Mouse (Mus musculus): ENCODE data around the gene Pgls. TPM values are rescaled to one million over a fixed set of nuclear protein-coding genes. Genes with fewer than 3 reads are reported as not detected.

The Pgls gene
- polyA plus RNA-seq, 2 experiments, result 45.6 to 104 TPM

DNA sequence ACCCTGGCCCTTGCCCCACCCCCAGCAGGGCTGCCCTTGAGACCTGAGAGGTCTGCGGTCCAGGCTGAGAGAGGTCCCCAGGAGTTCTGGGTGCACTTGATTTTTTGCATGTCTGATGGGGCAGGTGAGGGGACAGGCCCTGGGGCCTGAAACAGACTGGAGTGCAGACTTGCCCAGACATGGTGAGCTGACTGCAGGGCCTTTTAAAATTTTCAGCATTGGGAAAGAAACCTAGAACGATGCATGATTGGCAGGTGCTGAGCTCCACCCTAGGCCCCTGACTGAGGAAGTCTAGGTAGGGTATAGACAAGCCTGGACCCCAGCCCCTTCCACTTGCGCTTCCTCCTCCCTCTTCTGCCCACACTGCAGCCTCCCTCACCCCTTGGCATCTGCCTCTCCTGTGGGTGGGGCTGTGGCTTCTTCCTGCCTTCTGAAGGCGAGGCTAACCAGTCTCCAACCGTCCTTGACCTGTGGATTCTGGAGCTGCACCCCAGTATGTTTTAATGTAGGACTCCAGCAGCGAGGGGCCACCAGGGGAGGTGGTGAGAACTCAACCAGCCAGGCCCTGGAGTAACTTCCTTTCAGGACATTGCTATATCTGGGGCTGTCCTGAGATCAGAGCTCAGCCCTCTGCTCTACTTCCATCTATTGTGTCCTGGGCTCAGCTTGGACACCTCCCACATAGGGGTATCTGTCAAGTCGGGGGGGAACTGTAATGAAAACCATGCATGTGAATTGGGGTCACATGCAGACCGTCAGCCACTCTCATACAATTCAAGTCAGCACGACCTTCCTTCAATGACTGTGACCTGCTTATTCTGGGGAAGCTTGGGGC is 35.5 kb downstream of the Pgls start:
- peaks cover 19% of the 10 kb centered on the region for H3K36me3 ChIP-seq (replicated peaks; ENCODE audit: control insufficient read depth, insufficient read depth, low read depth)
- peaks cover under 1% of the 10 kb centered on the region for H3K9me3 ChIP-seq (ENCODE audit: control insufficient read depth, low read length)
- peaks cover 14% of the 10 kb centered on the region for H3K27me3 ChIP-seq (ENCODE audit: control insufficient read depth, insufficient read depth, low read length)
- H3K4me1 ChIP-seq (replicated peaks; ENCODE audit: control insufficient read depth in 2 of 2, insufficient read depth in 2 of 2, low read length in 1 of 2), result peaks cover 7 to 14% of the 10 kb centered on the region in 2 experiments
- TF ChIP-seq EP300 (IDR thresholded peaks at IDR 0.05; ENCODE audit: low read depth) (no peak), CTCF (IDR thresholded peaks at IDR 0.05; ENCODE audit: low read depth) (peak; percentile 11; the same call in 1 of the 2 replicates)
- ATAC-seq (ENCODE audit: insufficient read depth) (no peak), DNase-seq (ENCODE audit: low read depth in 3 of 3, low spot score in 3 of 3) (no peak)
- no peak overlapping the region for H3K4me2 ChIP-seq (ENCODE audit: low read depth)
- WGBS (ENCODE audit: insufficient replicate concordance), result 24% methylated on average over 9 of the region's 9 CpGs
- H3K4me3 ChIP-seq (ENCODE audit: insufficient read depth in 1 of 2, low read depth in 2 of 2, low read length in 2 of 2), result no peak overlapping the region
- H3K9ac ChIP-seq (replicated peaks), result no peak overlapping the region
- no peak overlapping the region for H3K27ac ChIP-seq

DNA sequence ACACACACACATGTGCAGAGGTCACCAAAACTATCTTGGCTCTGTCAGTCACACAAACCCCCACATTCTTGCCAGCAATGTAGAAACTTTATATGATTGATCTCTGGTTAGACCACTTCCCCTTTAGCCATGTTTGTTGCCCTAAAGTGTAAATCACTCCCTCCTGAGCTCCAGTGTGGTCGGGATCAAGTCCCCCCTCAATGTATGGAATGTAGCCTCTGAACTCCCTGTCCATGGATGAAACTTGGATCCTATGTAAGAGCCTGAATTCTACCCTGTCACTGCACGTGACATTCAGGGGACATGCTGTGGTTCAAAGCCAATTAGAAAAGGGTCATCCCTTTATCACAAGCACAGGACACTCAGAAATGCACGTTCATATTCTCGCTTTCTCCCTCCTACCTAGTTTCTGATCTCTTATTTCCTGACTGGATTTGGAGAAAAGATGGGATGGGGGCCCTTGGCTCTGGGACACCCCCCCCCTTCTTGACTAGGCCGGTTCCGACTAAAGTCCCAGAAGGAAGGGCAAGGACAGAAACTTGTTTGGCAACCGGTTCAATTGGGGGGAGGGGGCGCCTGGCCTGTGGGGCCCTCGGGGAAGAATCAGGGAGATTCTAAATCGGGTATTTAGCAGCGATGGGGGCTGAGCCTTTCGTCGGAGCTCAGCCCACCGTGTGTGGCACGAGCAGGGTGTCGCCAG is 36.6 kb downstream of the Pgls start:
- peaks cover 9% of the 10 kb centered on the region for H3K36me3 ChIP-seq (replicated peaks; ENCODE audit: control insufficient read depth, insufficient read depth, low read depth)
- peaks cover 7 to 14% of the 10 kb centered on the region in 2 experiments for H3K4me1 ChIP-seq (replicated peaks; ENCODE audit: control insufficient read depth in 2 of 2, insufficient read depth in 2 of 2, low read length in 1 of 2)
- TF ChIP-seq EP300 (IDR thresholded peaks at IDR 0.05; ENCODE audit: low read depth) (no peak), CTCF (IDR thresholded peaks at IDR 0.05; ENCODE audit: low read depth) (no peak)
- H3K27ac ChIP-seq, result no peak overlapping the region
- peak overlapping the region; percentile 34 for H3K9ac ChIP-seq (replicated peaks)
- H3K9me3 ChIP-seq (ENCODE audit: control insufficient read depth, low read length), result no peaks in the 10 kb centered on the region
- ATAC-seq (ENCODE audit: insufficient read depth), result no peak
- peaks cover 20% of the 10 kb centered on the region for H3K27me3 ChIP-seq (ENCODE audit: control insufficient read depth, insufficient read depth, low read length)
- 3% methylated on average over 16 of the region's 16 CpGs for WGBS (ENCODE audit: insufficient replicate concordance)
- peak overlapping the region; percentile 80 for H3K4me2 ChIP-seq (ENCODE audit: low read depth)
- DNase-seq (ENCODE audit: low read depth in 3 of 3, low spot score in 3 of 3), result no peak
- peak overlapping the region; percentile 40 to 53 for H3K4me3 ChIP-seq (ENCODE audit: insufficient read depth in 1 of 2, low read depth in 2 of 2, low read length in 2 of 2)

DNA sequence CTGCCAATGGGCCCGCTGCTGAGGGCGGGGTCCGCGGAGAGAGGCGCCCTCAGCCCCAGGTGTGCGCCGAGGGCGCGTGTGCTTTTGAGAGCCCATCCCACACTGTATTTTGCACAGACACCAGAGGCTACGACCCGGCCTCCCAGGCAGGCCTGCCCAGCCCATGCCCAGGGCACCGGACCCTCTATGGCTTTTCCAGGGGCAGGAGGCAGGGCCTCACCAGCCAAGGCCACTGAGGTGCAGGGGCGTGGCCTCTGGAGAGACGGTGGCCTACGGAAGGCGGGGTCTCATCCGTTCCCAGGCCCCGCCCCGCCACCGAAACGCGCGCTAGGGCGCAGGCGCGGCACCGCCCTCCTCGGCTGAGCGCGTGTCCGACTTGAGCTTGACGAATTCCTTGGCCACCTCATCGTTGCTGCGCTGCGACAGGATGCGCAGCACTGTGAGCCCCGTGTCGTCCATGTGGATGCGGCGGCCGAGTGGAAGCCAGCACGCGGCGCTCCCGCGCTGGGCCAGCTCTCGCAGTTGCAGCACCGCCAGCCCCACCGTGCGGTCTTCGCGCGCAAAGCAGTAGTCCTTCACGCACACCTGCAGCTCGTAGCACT is 37.2 kb downstream of the Pgls start:
- Histone ChIP-seq H3K27ac (no peak overlapping the region), H3K9ac (replicated peaks) (peak overlapping the region; percentile 34), H3K36me3 (replicated peaks; ENCODE audit: control insufficient read depth, insufficient read depth, low read depth) (peaks cover 3% of the 10 kb centered on the region), H3K27me3 (ENCODE audit: control insufficient read depth, insufficient read depth, low read length) (peaks cover 26% of the 10 kb centered on the region), H3K4me3 (ENCODE audit: insufficient read depth in 1 of 2, low read depth in 2 of 2, low read length in 2 of 2) (peak overlapping the region; percentile 40 to 53), H3K9me3 (ENCODE audit: control insufficient read depth, low read length) (no peaks in the 10 kb centered on the region), H3K4me1 (replicated peaks; ENCODE audit: control insufficient read depth in 2 of 2, insufficient read depth in 2 of 2, low read length in 1 of 2) (peaks cover 7 to 14% of the 10 kb centered on the region in 2 experiments), H3K4me2 (ENCODE audit: low read depth) (peak overlapping the region; percentile 80)
- DNase-seq (ENCODE audit: low read depth in 3 of 3, low spot score in 3 of 3) (peak; percentile 69 to 74 (median 70)), ATAC-seq (ENCODE audit: insufficient read depth) (peak; percentile 79)
- peak; percentile 48 for TF ChIP-seq CTCF (IDR thresholded peaks at IDR 0.05; ENCODE audit: low read depth)
- no peak for TF ChIP-seq EP300 (IDR thresholded peaks at IDR 0.05; ENCODE audit: low read depth)
- under 1% methylated on average over 54 of the region's 55 CpGs for WGBS (ENCODE audit: insufficient replicate concordance)

DNA sequence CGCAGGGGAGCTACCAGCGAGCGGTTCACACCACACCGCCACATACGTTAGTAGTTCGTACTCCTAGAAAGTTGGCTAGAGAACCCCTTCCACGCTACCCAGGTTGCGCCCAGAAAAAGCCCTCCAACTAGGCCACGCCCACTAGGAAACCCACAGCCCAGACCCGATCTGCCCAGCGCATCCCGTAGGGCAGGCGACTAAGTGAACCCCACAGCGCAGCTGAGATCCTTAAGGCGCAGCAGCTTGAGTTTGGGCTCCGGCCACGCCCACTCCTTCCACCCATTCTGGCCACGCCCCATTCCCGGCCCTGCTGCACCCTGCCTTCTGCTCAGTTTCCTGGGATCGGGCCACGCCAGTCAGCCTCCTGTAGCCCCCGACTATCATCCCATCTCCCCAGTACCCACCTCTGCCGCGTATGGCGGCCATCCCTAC is 37.8 kb downstream of the Pgls start:
- H3K27me3 ChIP-seq (ENCODE audit: control insufficient read depth, insufficient read depth, low read length), result peaks cover 27% of the 10 kb centered on the region
- H3K4me3 ChIP-seq (ENCODE audit: insufficient read depth in 1 of 2, low read depth in 2 of 2, low read length in 2 of 2), result peak overlapping the region in 1 of 2 experiments; percentile 53; a peak in 2 of 4 replicates
- DNase-seq (ENCODE audit: low read depth in 3 of 3, low spot score in 3 of 3) (no peak), ATAC-seq (ENCODE audit: insufficient read depth) (peak; percentile 16; the same call in 1 of the 2 replicates)
- no peak overlapping the region for H3K27ac ChIP-seq
- WGBS (ENCODE audit: insufficient replicate concordance), result 5% methylated on average over 25 of the region's 25 CpGs
- no peaks in the 10 kb centered on the region for H3K36me3 ChIP-seq (replicated peaks; ENCODE audit: control insufficient read depth, insufficient read depth, low read depth)
- peaks cover 7 to 16% of the 10 kb centered on the region in 2 experiments for H3K4me1 ChIP-seq (replicated peaks; ENCODE audit: control insufficient read depth in 2 of 2, insufficient read depth in 2 of 2, low read length in 1 of 2)
- peak overlapping the region; percentile 80 for H3K4me2 ChIP-seq (ENCODE audit: low read depth)
- H3K9me3 ChIP-seq (ENCODE audit: control insufficient read depth, low read length), result no peaks in the 10 kb centered on the region
- H3K9ac ChIP-seq (replicated peaks), result no peak overlapping the region; the same call in 1 of the 2 replicates
- TF ChIP-seq CTCF (IDR thresholded peaks at IDR 0.05; ENCODE audit: low read depth) (no peak), EP300 (IDR thresholded peaks at IDR 0.05; ENCODE audit: low read depth) (no peak)

All from liver, embryonic 14.5 days (tissue).